Mouse (Mus musculus) lung, postnatal 0 days (tissue): ENCODE data around the gene Hoxc8. TPM values are rescaled to one million over a fixed set of nuclear protein-coding genes. Genes with fewer than 3 reads are reported as not detected.
A peak's percentile ranks its signal among the peaks of the same experiment; 100 is the strongest.

ENCODE experiments used
- ATAC-seq: fragments of 200-750 bp; cut with Nextera tagmentation; 2 replicates; pipeline ENCODE4 v1.8.0; 2017; ENCODE audit warnings: moderate library complexity
- DNase-seq: peaks from one replicate; pipeline ENCODE4 v3.0.0-alpha.2; 2016; ENCODE audit warnings: low spot score
- H3K27ac ChIP-seq: fragments of 300-500 bp; sonication (generic); 2 replicates; pipeline ENCODE4 v1.5.1; 2014; ENCODE audit warnings: antibody characterized with exemption, mild to moderate bottlenecking, low read length, mixed read lengths
- H3K27me3 ChIP-seq: fragments of 300-500 bp; sonication (generic); replicated peaks from 2 replicates; pipeline ENCODE4 v1.6.1; 2014; ENCODE audit warnings: low read length, mixed read lengths; ENCODE audit not compliant: insufficient read depth
- H3K36me3 ChIP-seq: fragments of 300-500 bp; sonication (generic); 2 replicates; pipeline ENCODE4 v1.6.1; 2014; ENCODE audit warnings: low read length, mixed read lengths; ENCODE audit not compliant: insufficient read depth
- H3K4me1 ChIP-seq: fragments of 300-500 bp; sonication (generic); 2 replicates; pipeline ENCODE4 v1.6.1; 2014; ENCODE audit warnings: antibody characterized with exemption, low read depth, low read length, mixed read lengths; ENCODE audit not compliant: insufficient read depth
- H3K4me2 ChIP-seq: fragments of 300-500 bp; sonication (generic); replicated peaks from 2 replicates; pipeline ENCODE4 v1.6.1; 2014; ENCODE audit warnings: low read depth, mild to moderate bottlenecking, low read length, moderate library complexity, mixed read lengths
- H3K4me3 ChIP-seq: fragments of 300-500 bp; sonication (generic); 2 replicates; pipeline ENCODE4 v1.5.1; 2014; ENCODE audit warnings: low read depth, low read length
- H3K9ac ChIP-seq: fragments of 300-500 bp; sonication (generic); replicated peaks from 2 replicates; pipeline ENCODE4 v1.6.1; 2014; ENCODE audit warnings: low read depth, mild to moderate bottlenecking
- H3K9me3 ChIP-seq: fragments of 300-500 bp; sonication (generic); 2 replicates; pipeline ENCODE4 v1.6.1; 2016; ENCODE audit warnings: low read length, mixed read lengths
- CTCF ChIP-seq: IDR thresholded peaks from 2 replicates; pipeline ENCODE4 v1.5.1; 2016; ENCODE audit warnings: antibody characterized with exemption, mild to moderate bottlenecking
- EP300 ChIP-seq: IDR thresholded peaks from 2 replicates; pipeline ENCODE4 v1.6.1; 2016; ENCODE audit warnings: antibody characterized with exemption, mild to moderate bottlenecking, control low read depth
- WGBS: fragments of 180-500 bp; shearing (Covaris S2); extraction: QIAGEN DNeasy Blood & Tissue Kit; methylation state at CpG from one replicate; pipeline ENCODE4 v1.1.7; 2014; 5-methylcytosine and 5-hydroxymethylcytosine counted together
- polyA plus RNA-seq: library from polyadenylated mRNA; unstranded; fragments of >200 nt; fragmentation: Nextera tagmentation; extraction: Ambion mirVana; gene quantifications from 2 replicates; pipeline ENCODE4 v1.2.1, GENCODE M21; 2015

Hoxc8 gene
- not detected in 2 replicates for polyA plus RNA-seq

GRCm38 (mm10) chr15:102990461-102991397 lies at the start of gene Hoxc8:
TSS of gene Hoxc8 (plus strand) at chr15:102990607.
- no peak for ATAC-seq
- H3K9ac ChIP-seq, result no peak within 1 kb of the TSS
- H3K4me2 ChIP-seq, result no peak within 1 kb of the TSS

GRCm38 (mm10) chr15:102942739-102943467 lies 47.5 kb upstream of the Hoxc8 start:
- TF ChIP-seq CTCF (peak; percentile 51), EP300 (no peak)
- WGBS, result 2% methylated on average over 36 of the region's 53 CpGs
- H3K9me3 ChIP-seq, result no peaks in the 10 kb centered on the region
- ATAC-seq, result no peak
- no peaks in the 10 kb centered on the region for H3K4me1 ChIP-seq
- H3K27ac ChIP-seq, result no peak overlapping the region
- H3K4me2 ChIP-seq, result no peak overlapping the region
- no peak overlapping the region for H3K4me3 ChIP-seq
- no peaks in the 10 kb centered on the region for H3K36me3 ChIP-seq
- DNase-seq, result no peak
- H3K27me3 ChIP-seq, result peaks cover 79% of the 10 kb centered on the region
- no peak overlapping the region for H3K9ac ChIP-seq

More at GRCm38 (mm10) chr15:102990461-102991397, at the start of gene Hoxc8:
- peaks cover 93% of the 10 kb centered on the region for H3K27me3 ChIP-seq
- no peaks in the 10 kb centered on the region for H3K9me3 ChIP-seq
- WGBS, result 2% methylated on average over 67 of the region's 69 CpGs
- no peak for TF ChIP-seq EP300
- TF ChIP-seq CTCF, result no peak
- no peaks in the 10 kb centered on the region for H3K36me3 ChIP-seq
- no peak for DNase-seq
- H3K4me3 ChIP-seq, result no peak within 1 kb of the TSS
- no peaks in the 10 kb centered on the region for H3K4me1 ChIP-seq
- H3K27ac ChIP-seq, result no peak within 1 kb of the TSS

GRCm38 (mm10) chr15:102943468-102943813 lies 47.0 kb upstream of the Hoxc8 start:
- no peak overlapping the region for H3K27ac ChIP-seq
- no peak for TF ChIP-seq EP300
- no peak for TF ChIP-seq CTCF
- no peaks in the 10 kb centered on the region for H3K9me3 ChIP-seq
- WGBS, result 3% methylated on average over 5 of the region's 5 CpGs
- H3K27me3 ChIP-seq, result peaks cover 79% of the 10 kb centered on the region
- no peak overlapping the region for H3K4me2 ChIP-seq
- H3K36me3 ChIP-seq, result no peaks in the 10 kb centered on the region
- H3K4me3 ChIP-seq, result no peak overlapping the region
- ATAC-seq, result no peak
- no peak overlapping the region for H3K9ac ChIP-seq
- no peaks in the 10 kb centered on the region for H3K4me1 ChIP-seq
- no peak for DNase-seq

GRCm38 (mm10) chr15:102945185-102946077 lies 45.0 kb upstream of the Hoxc8 start:
- Histone ChIP-seq H3K9me3 (no peaks in the 10 kb centered on the region), H3K4me3 (no peak overlapping the region), H3K27me3 (peaks cover 84% of the 10 kb centered on the region), H3K36me3 (no peaks in the 10 kb centered on the region), H3K9ac (no peak overlapping the region), H3K4me2 (no peak overlapping the region), H3K4me1 (no peaks in the 10 kb centered on the region), H3K27ac (no peak overlapping the region)
- TF ChIP-seq CTCF, result no peak
- TF ChIP-seq EP300, result no peak
- DNase-seq, result no peak
- ATAC-seq, result no peak
- WGBS, result 14% methylated on average over 22 of the region's 22 CpGs

GRCm38 (mm10) chr15:102947276-102947675 lies 43.1 kb upstream of the Hoxc8 start:
- Histone ChIP-seq H3K36me3 (no peaks in the 10 kb centered on the region), H3K4me3 (no peak overlapping the region), H3K27ac (no peak overlapping the region), H3K9ac (no peak overlapping the region), H3K4me1 (no peaks in the 10 kb centered on the region), H3K9me3 (no peaks in the 10 kb centered on the region), H3K4me2 (no peak overlapping the region), H3K27me3 (peaks cover 85% of the 10 kb centered on the region)
- DNase-seq (no peak), ATAC-seq (no peak)
- TF ChIP-seq CTCF, result no peak
- no peak for TF ChIP-seq EP300
- 1% methylated on average over 9 of the region's 9 CpGs for WGBS

GRCm38 (mm10) chr15:102948842-102949241 lies 41.6 kb upstream of the Hoxc8 start:
- Histone ChIP-seq H3K9ac (no peak overlapping the region), H3K27me3 (peaks cover 90% of the 10 kb centered on the region), H3K27ac (no peak overlapping the region), H3K36me3 (no peaks in the 10 kb centered on the region), H3K4me3 (no peak overlapping the region), H3K4me2 (no peak overlapping the region), H3K9me3 (no peaks in the 10 kb centered on the region), H3K4me1 (no peaks in the 10 kb centered on the region)
- WGBS, result 15% methylated on average over 2 of the region's 2 CpGs
- DNase-seq (no peak), ATAC-seq (no peak)
- TF ChIP-seq EP300 (no peak), CTCF (no peak)
